Mouse (Mus musculus): ENCODE results near the gene Notch1. TPM values are rescaled to one million over a fixed set of nuclear protein-coding genes. Genes with fewer than 3 reads are reported as not detected.

The Notch1 gene
- polyA plus RNA-seq, 1 experiment = 4.5 TPM

GRCm38 (mm10) chr2:26507961-26508391, 8.5 kb downstream of the Notch1 start:
- TF ChIP-seq CEBPB (IDR thresholded peaks at IDR 0.05; ENCODE audit: low read depth) (no peak), CTCF (IDR thresholded peaks at IDR 0.05; ENCODE audit: control insufficient read depth, insufficient read depth, insufficient read length) (no peak), MAX (IDR thresholded peaks at IDR 0.05) (peak; percentile 2), MYOG (IDR thresholded peaks at IDR 0.05; ENCODE audit: control insufficient read depth, extremely low read depth, insufficient read length) (no peak)
- Histone ChIP-seq H3K4me3 (ENCODE audit: insufficient read depth, poor library complexity, severe bottlenecking) (no peak overlapping the region), H3K79me3 (ENCODE audit: low read depth) (no peaks in the 10 kb centered on the region), H3K79me2 (ENCODE audit: control insufficient read depth, insufficient read depth) (no peaks in the 10 kb centered on the region), H3K36me3 (ENCODE audit: control insufficient read depth, insufficient read depth) (no peaks in the 10 kb centered on the region), H3K27me3 (ENCODE audit: control insufficient read depth, insufficient read depth, insufficient read length) (no peaks in the 10 kb centered on the region), H3ac (ENCODE audit: control insufficient read depth, insufficient read length, low read depth) (no peak overlapping the region)

GRCm38 (mm10) chr2:26507481-26507886, 9.0 kb downstream of the Notch1 start:
- H3ac ChIP-seq (ENCODE audit: control insufficient read depth, insufficient read length, low read depth) = no peak overlapping the region
- H3K79me3 ChIP-seq (ENCODE audit: low read depth) = no peaks in the 10 kb centered on the region
- no peaks in the 10 kb centered on the region for H3K79me2 ChIP-seq (ENCODE audit: control insufficient read depth, insufficient read depth)
- H3K36me3 ChIP-seq (ENCODE audit: control insufficient read depth, insufficient read depth) = no peaks in the 10 kb centered on the region
- TF ChIP-seq USF1 (IDR thresholded peaks at IDR 0.05; ENCODE audit: low read depth) (no peak), MAX (IDR thresholded peaks at IDR 0.05) (peak; percentile 20), CEBPB (IDR thresholded peaks at IDR 0.05; ENCODE audit: low read depth) (no peak), CTCF (IDR thresholded peaks at IDR 0.05; ENCODE audit: control insufficient read depth, insufficient read depth, insufficient read length) (no peak), MYOD1 (IDR thresholded peaks at IDR 0.05; ENCODE audit: control insufficient read depth, insufficient read length, low read depth) (no peak), FOSL1 (IDR thresholded peaks at IDR 0.05; ENCODE audit: insufficient read depth, low read length, poor library complexity, severe bottlenecking) (peak; percentile 37), MYOG (IDR thresholded peaks at IDR 0.05; ENCODE audit: control insufficient read depth, extremely low read depth, insufficient read length) (no peak)
- no peak overlapping the region for H3K4me3 ChIP-seq (ENCODE audit: insufficient read depth, poor library complexity, severe bottlenecking)
- H3K27me3 ChIP-seq (ENCODE audit: control insufficient read depth, insufficient read depth, insufficient read length) = no peaks in the 10 kb centered on the region

- TF ChIP-seq FOSL1 (IDR thresholded peaks at IDR 0.05; ENCODE audit: insufficient read depth, low read length, poor library complexity, severe bottlenecking) (no peak), MAX (IDR thresholded peaks at IDR 0.05) (no peak)
- Histone ChIP-seq H3K79me3 (ENCODE audit: low read depth) (no peaks in the 10 kb centered on the region), H3K4me3 (ENCODE audit: insufficient read depth, poor library complexity, severe bottlenecking) (no peak overlapping the region), H3K36me3 (ENCODE audit: control insufficient read depth, insufficient read depth) (no peaks in the 10 kb centered on the region), H3K27me3 (ENCODE audit: control insufficient read depth, insufficient read depth, insufficient read length) (no peaks in the 10 kb centered on the region), H3ac (ENCODE audit: control insufficient read depth, insufficient read length, low read depth) (no peak overlapping the region), H3K79me2 (ENCODE audit: control insufficient read depth, insufficient read depth) (peaks cover under 1% of the 10 kb centered on the region)
Observed at GRCm38 (mm10) chr2:26506746-26507280, 9.7 kb downstream of the Notch1 start.

- Histone ChIP-seq H3K36me3 (ENCODE audit: control insufficient read depth, insufficient read depth) (no peaks in the 10 kb centered on the region), H3K4me3 (ENCODE audit: insufficient read depth, poor library complexity, severe bottlenecking) (no peak overlapping the region), H3K79me3 (ENCODE audit: low read depth) (peaks cover 3% of the 10 kb centered on the region), H3ac (ENCODE audit: control insufficient read depth, insufficient read length, low read depth) (no peak overlapping the region), H3K79me2 (ENCODE audit: control insufficient read depth, insufficient read depth) (peaks cover 16% of the 10 kb centered on the region), H3K27me3 (ENCODE audit: control insufficient read depth, insufficient read depth, insufficient read length) (no peaks in the 10 kb centered on the region)
- no peak for TF ChIP-seq MYOG (IDR thresholded peaks at IDR 0.05; ENCODE audit: control insufficient read depth, extremely low read depth, insufficient read length)
- TF ChIP-seq CEBPB (IDR thresholded peaks at IDR 0.05; ENCODE audit: low read depth) = no peak
- no peak for TF ChIP-seq MYOD1 (IDR thresholded peaks at IDR 0.05; ENCODE audit: control insufficient read depth, insufficient read length, low read depth)
- TF ChIP-seq CTCF (IDR thresholded peaks at IDR 0.05; ENCODE audit: control insufficient read depth, insufficient read depth, insufficient read length) = no peak
- no peak for TF ChIP-seq USF1 (IDR thresholded peaks at IDR 0.05; ENCODE audit: low read depth)
- no peak for TF ChIP-seq FOSL1 (IDR thresholded peaks at IDR 0.05; ENCODE audit: insufficient read depth, low read length, poor library complexity, severe bottlenecking)
- TF ChIP-seq MAX (IDR thresholded peaks at IDR 0.05) = no peak
Observed at GRCm38 (mm10) chr2:26504772-26505480, 11.5 kb downstream of the Notch1 start.

GRCm38 (mm10) chr2:26503661-26504575, 12.5 kb downstream of the Notch1 start:
- Histone ChIP-seq H3K36me3 (ENCODE audit: control insufficient read depth, insufficient read depth) (no peaks in the 10 kb centered on the region), H3K27me3 (ENCODE audit: control insufficient read depth, insufficient read depth, insufficient read length) (no peaks in the 10 kb centered on the region), H3K79me2 (ENCODE audit: control insufficient read depth, insufficient read depth) (peaks cover 21% of the 10 kb centered on the region), H3K79me3 (ENCODE audit: low read depth) (peaks cover 5% of the 10 kb centered on the region), H3K4me3 (ENCODE audit: insufficient read depth, poor library complexity, severe bottlenecking) (peak overlapping the region; percentile 56), H3ac (ENCODE audit: control insufficient read depth, insufficient read length, low read depth) (peak overlapping the region; percentile 42)
- no peak for TF ChIP-seq MYOD1 (IDR thresholded peaks at IDR 0.05; ENCODE audit: control insufficient read depth, insufficient read length, low read depth)
- TF ChIP-seq FOSL1 (IDR thresholded peaks at IDR 0.05; ENCODE audit: insufficient read depth, low read length, poor library complexity, severe bottlenecking) = no peak
- no peak for TF ChIP-seq MAX (IDR thresholded peaks at IDR 0.05)
- no peak for TF ChIP-seq MYOG (IDR thresholded peaks at IDR 0.05; ENCODE audit: control insufficient read depth, extremely low read depth, insufficient read length)
- TF ChIP-seq CEBPB (IDR thresholded peaks at IDR 0.05; ENCODE audit: low read depth) = no peak
- no peak for TF ChIP-seq CTCF (IDR thresholded peaks at IDR 0.05; ENCODE audit: control insufficient read depth, insufficient read depth, insufficient read length)
- TF ChIP-seq USF1 (IDR thresholded peaks at IDR 0.05; ENCODE audit: low read depth) = no peak
